Mouse (Mus musculus): ENCODE measurements around the gene Fkbpl. TPM values are rescaled to one million over a fixed set of nuclear protein-coding genes. Genes with fewer than 3 reads are reported as not detected.

Fkbpl gene
- polyA plus RNA-seq, 1 experiment from 2014 or later, result 19.3 TPM

DNA sequence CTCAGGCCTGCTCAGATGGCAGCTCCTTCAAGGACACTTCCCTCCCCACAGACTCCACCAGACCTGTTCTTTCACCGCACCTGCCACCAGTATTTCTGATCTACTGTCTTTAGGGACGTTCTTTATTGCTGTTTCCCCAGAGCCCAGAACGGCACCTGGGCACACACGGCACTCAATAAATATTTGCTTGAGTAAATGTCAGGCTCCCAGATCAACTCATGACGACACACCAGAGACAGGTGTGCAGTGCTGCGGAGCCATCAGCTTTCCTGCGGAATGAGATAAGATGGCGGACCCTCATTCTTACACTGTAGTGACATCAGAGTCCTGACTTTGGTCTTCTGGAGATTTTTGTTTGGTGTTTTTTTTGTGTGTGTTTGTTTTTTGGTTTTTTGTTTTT lies 23.6 kb upstream of the Fkbpl start:
- no peak for ATAC-seq (ENCODE audit: insufficient number of reproducible peaks, low FRiP score, low TSS enrichment, low read depth)
- Histone ChIP-seq H3K4me2 (ENCODE audit: low read depth, severe bottlenecking) (no peak overlapping the region), H3K9ac (ENCODE audit: low read length) (no peak overlapping the region), H3K36me3 (ENCODE audit: control insufficient read depth, insufficient read depth, low read length) (no peaks in the 10 kb centered on the region), H3K4me1 (ENCODE audit: control insufficient read depth, insufficient read depth, low read length) (peaks cover under 1% of the 10 kb centered on the region; the same call in 1 of the 2 replicates), H3K27me3 (ENCODE audit: control insufficient read depth, insufficient read depth, low read length) (no peaks in the 10 kb centered on the region), H3K9me3 (ENCODE audit: control insufficient read depth, low read length) (no peaks in the 10 kb centered on the region), H3K27ac (replicated peaks; ENCODE audit: low read depth, low read length) (no peak overlapping the region), H3K4me3 (ENCODE audit: low read depth, low read length) (no peak overlapping the region)
- 86% methylated on average over 8 of the region's 8 CpGs for WGBS
- no peak for DNase-seq (ENCODE audit: low spot score)

DNA sequence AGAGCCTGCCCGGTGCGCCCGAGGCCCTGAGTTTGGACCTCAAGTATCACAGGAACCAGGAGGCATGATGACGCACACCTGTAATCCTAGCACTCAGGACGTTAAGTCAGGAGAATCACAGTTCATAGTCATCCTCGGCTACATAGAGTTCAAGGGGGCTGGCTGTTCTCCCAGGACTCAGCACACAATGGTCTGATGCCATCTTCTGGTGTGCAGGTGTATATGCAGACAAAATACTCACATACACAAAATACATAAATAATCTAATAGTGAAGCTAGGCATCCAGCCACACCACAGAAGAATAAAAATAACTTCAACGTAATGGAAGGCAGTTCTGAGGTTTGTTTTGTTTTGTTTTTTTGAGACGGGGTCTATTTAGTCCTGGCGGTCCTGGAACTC lies 21.4 kb upstream of the Fkbpl start:
- Histone ChIP-seq H3K27ac (replicated peaks; ENCODE audit: low read depth, low read length) (no peak overlapping the region), H3K9me3 (ENCODE audit: control insufficient read depth, low read length) (no peaks in the 10 kb centered on the region), H3K36me3 (ENCODE audit: control insufficient read depth, insufficient read depth, low read length) (no peaks in the 10 kb centered on the region), H3K27me3 (ENCODE audit: control insufficient read depth, insufficient read depth, low read length) (no peaks in the 10 kb centered on the region), H3K4me3 (ENCODE audit: low read depth, low read length) (no peak overlapping the region), H3K9ac (ENCODE audit: low read length) (no peak overlapping the region), H3K4me2 (ENCODE audit: low read depth, severe bottlenecking) (no peak overlapping the region), H3K4me1 (ENCODE audit: control insufficient read depth, insufficient read depth, low read length) (peaks cover 12% of the 10 kb centered on the region)
- WGBS, result 85% methylated on average over 9 of the region's 9 CpGs
- ATAC-seq (ENCODE audit: insufficient number of reproducible peaks, low FRiP score, low TSS enrichment, low read depth), result no peak
- DNase-seq (ENCODE audit: low spot score), result no peak

- Histone ChIP-seq H3K4me3 (ENCODE audit: low read depth, low read length) (no peak overlapping the region), H3K9ac (ENCODE audit: low read length) (no peak overlapping the region), H3K27ac (replicated peaks; ENCODE audit: low read depth, low read length) (no peak overlapping the region), H3K4me2 (ENCODE audit: low read depth, severe bottlenecking) (no peak overlapping the region), H3K27me3 (ENCODE audit: control insufficient read depth, insufficient read depth, low read length) (peaks cover 4% of the 10 kb centered on the region), H3K36me3 (ENCODE audit: control insufficient read depth, insufficient read depth, low read length) (no peaks in the 10 kb centered on the region), H3K9me3 (ENCODE audit: control insufficient read depth, low read length) (no peaks in the 10 kb centered on the region), H3K4me1 (ENCODE audit: control insufficient read depth, insufficient read depth, low read length) (peaks cover 21% of the 10 kb centered on the region)
- 93% methylated on average over 3 of the region's 3 CpGs for WGBS
- DNase-seq (ENCODE audit: low spot score), result no peak
- no peak for ATAC-seq (ENCODE audit: insufficient number of reproducible peaks, low FRiP score, low TSS enrichment, low read depth)
Measured at GRCm38 (mm10) chr17:34624981-34625380, 19.6 kb upstream of the Fkbpl start.

DNA sequence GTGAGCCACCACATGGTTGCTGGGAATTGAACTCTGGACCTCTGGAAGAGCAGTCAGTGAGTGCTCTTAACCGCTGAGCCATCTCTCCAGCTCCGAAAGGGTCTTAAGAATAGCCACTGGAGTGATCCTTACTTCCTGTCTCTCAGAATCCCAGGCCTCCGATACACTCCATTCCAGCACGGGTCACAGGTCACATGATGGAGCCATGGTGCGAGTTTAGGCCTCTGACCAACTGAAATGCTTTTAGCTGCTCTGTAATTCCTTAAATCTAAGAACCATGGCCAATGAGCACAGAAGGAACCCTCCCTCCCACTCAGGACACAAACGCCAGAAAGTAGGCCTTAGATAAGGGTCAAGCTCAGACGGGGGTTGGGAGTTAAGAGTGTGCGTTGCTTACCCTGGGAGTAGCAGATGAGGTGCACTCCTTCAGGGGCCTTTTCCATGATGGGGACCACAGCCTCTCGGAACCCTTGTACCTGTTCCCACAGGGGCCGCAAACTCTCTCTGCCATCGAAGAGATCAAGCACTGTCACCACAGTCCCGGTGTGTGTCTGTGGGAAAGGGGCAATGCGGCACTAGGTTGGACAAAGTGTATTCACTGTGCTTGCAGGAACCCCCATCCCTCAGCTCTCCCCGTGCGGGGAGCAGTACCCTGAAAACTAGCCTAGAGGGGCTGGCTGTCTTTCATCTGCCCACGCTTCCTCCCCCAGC lies 18.3 kb upstream of the Fkbpl start:
- Histone ChIP-seq H3K4me2 (ENCODE audit: low read depth, severe bottlenecking) (peak overlapping the region; percentile 94), H3K4me1 (ENCODE audit: control insufficient read depth, insufficient read depth, low read length) (peaks cover 28% of the 10 kb centered on the region), H3K27ac (replicated peaks; ENCODE audit: low read depth, low read length) (no peak overlapping the region), H3K9ac (ENCODE audit: low read length) (peak overlapping the region; percentile 71), H3K36me3 (ENCODE audit: control insufficient read depth, insufficient read depth, low read length) (no peaks in the 10 kb centered on the region), H3K4me3 (ENCODE audit: low read depth, low read length) (peak overlapping the region; percentile 82), H3K27me3 (ENCODE audit: control insufficient read depth, insufficient read depth, low read length) (peaks cover 16% of the 10 kb centered on the region), H3K9me3 (ENCODE audit: control insufficient read depth, low read length) (no peaks in the 10 kb centered on the region)
- no peak for ATAC-seq (ENCODE audit: insufficient number of reproducible peaks, low FRiP score, low TSS enrichment, low read depth)
- 55% methylated on average over 16 of the region's 16 CpGs for WGBS
- DNase-seq (ENCODE audit: low spot score), result no peak

- Histone ChIP-seq H3K27ac (replicated peaks; ENCODE audit: low read depth, low read length) (no peak overlapping the region), H3K4me1 (ENCODE audit: control insufficient read depth, insufficient read depth, low read length) (peaks cover 28% of the 10 kb centered on the region), H3K9me3 (ENCODE audit: control insufficient read depth, low read length) (no peaks in the 10 kb centered on the region), H3K36me3 (ENCODE audit: control insufficient read depth, insufficient read depth, low read length) (no peaks in the 10 kb centered on the region), H3K4me2 (ENCODE audit: low read depth, severe bottlenecking) (peak overlapping the region; percentile 94), H3K27me3 (ENCODE audit: control insufficient read depth, insufficient read depth, low read length) (peaks cover 21% of the 10 kb centered on the region), H3K4me3 (ENCODE audit: low read depth, low read length) (peak overlapping the region; percentile 82), H3K9ac (ENCODE audit: low read length) (peak overlapping the region; percentile 71)
- ATAC-seq (ENCODE audit: insufficient number of reproducible peaks, low FRiP score, low TSS enrichment, low read depth) (0 out of 2 replicates have a peak, but pooled peaks have one; percentile 5), DNase-seq (ENCODE audit: low spot score) (peak; percentile 54)
- WGBS, result under 1% methylated on average over 18 of the region's 18 CpGs
Measured at GRCm38 (mm10) chr17:34626773-34627092, 17.8 kb upstream of the Fkbpl start.

GRCm38 (mm10) chr17:34627093-34627942 lies 17.2 kb upstream of the Fkbpl start:
- Histone ChIP-seq H3K4me1 (ENCODE audit: control insufficient read depth, insufficient read depth, low read length) (peaks cover 28% of the 10 kb centered on the region), H3K9me3 (ENCODE audit: control insufficient read depth, low read length) (no peaks in the 10 kb centered on the region), H3K4me2 (ENCODE audit: low read depth, severe bottlenecking) (peak overlapping the region; percentile 94), H3K27me3 (ENCODE audit: control insufficient read depth, insufficient read depth, low read length) (peaks cover 26% of the 10 kb centered on the region), H3K27ac (replicated peaks; ENCODE audit: low read depth, low read length) (peak overlapping the region; percentile 81), H3K4me3 (ENCODE audit: low read depth, low read length) (peak overlapping the region; percentile 82), H3K36me3 (ENCODE audit: control insufficient read depth, insufficient read depth, low read length) (no peaks in the 10 kb centered on the region), H3K9ac (ENCODE audit: low read length) (peak overlapping the region; percentile 71)
- DNase-seq (ENCODE audit: low spot score) (peak; percentile 92), ATAC-seq (ENCODE audit: insufficient number of reproducible peaks, low FRiP score, low TSS enrichment, low read depth) (peak; percentile 68)
- WGBS, result under 1% methylated on average over 45 of the region's 45 CpGs

DNA sequence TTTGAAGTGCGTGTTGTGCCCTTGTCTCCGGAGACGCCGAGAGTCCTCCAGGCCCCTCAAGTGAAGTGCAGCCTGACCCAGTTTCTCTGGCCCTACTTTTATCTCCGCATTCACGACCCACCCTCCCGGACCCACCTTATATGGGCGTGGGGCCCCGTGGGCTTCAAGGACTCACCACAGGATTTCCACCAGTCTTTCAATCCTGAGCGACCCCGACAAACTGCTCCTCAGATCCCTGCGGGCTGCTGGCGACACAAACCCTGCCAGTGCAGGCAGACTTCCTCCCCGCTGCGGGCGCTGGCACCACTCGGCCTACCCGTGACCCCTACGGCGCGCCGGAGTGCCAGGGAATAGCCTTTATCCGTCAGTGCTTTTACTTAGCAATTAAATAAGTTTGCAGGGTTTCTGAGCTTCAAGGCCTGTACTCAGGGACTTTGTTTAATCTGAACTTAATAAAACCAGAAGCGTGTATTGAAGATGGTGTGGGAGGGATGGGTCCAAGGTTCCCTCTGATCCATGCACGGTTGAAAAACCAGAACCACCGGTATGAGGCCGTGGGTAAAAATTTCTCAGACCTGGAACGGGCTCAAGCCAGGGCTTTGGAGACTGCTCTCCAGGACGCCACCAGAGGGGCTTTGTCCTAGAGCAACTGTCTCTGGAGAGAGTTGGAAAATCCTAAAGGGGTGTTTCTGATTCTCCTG lies 16.5 kb upstream of the Fkbpl start, which contains the start of gene Ppt2:
Ppt2 (minus strand) TSS at position 568 of the 701 bp plus-strand sequence.
- no peaks in the 10 kb centered on the region for H3K36me3 ChIP-seq (ENCODE audit: control insufficient read depth, insufficient read depth, low read length)
- no peak for DNase-seq (ENCODE audit: low spot score)
- peaks cover 31% of the 10 kb centered on the region for H3K27me3 ChIP-seq (ENCODE audit: control insufficient read depth, insufficient read depth, low read length)
- H3K4me2 ChIP-seq (ENCODE audit: low read depth, severe bottlenecking), result peak within 1 kb of the TSS; percentile 94
- H3K27ac ChIP-seq (replicated peaks; ENCODE audit: low read depth, low read length), result peak within 1 kb of the TSS; percentile 81
- H3K4me3 ChIP-seq (ENCODE audit: low read depth, low read length), result peak within 1 kb of the TSS; percentile 82
- no peak for ATAC-seq (ENCODE audit: insufficient number of reproducible peaks, low FRiP score, low TSS enrichment, low read depth)
- H3K9me3 ChIP-seq (ENCODE audit: control insufficient read depth, low read length), result no peaks in the 10 kb centered on the region
- WGBS, result 6% methylated on average over 29 of the region's 29 CpGs
- H3K4me1 ChIP-seq (ENCODE audit: control insufficient read depth, insufficient read depth, low read length), result peaks cover 28% of the 10 kb centered on the region
- peak within 1 kb of the TSS; percentile 71 for H3K9ac ChIP-seq (ENCODE audit: low read length)

DNA sequence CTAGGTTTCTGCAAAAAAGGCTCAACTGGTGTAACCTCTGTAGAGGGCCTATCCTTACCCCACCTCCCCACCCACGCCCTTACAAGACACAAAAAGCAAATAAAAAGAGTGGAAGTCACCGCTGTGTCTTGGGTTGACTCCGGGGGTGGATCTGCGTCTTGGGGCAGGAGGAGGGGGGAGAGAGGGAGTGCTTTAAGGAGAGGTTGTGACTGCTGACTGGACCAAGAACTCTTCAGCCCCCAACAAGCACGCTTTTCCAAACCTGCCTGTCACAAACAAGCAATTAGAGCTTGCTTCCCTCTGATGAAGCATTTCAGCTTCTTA lies 16.0 kb upstream of the Fkbpl start:
- H3K36me3 ChIP-seq (ENCODE audit: control insufficient read depth, insufficient read depth, low read length), result no peaks in the 10 kb centered on the region
- DNase-seq (ENCODE audit: low spot score) (no peak), ATAC-seq (ENCODE audit: insufficient number of reproducible peaks, low FRiP score, low TSS enrichment, low read depth) (no peak)
- H3K27ac ChIP-seq (replicated peaks; ENCODE audit: low read depth, low read length), result no peak overlapping the region
- H3K9me3 ChIP-seq (ENCODE audit: control insufficient read depth, low read length), result no peaks in the 10 kb centered on the region
- peaks cover 31% of the 10 kb centered on the region for H3K27me3 ChIP-seq (ENCODE audit: control insufficient read depth, insufficient read depth, low read length)
- H3K4me2 ChIP-seq (ENCODE audit: low read depth, severe bottlenecking), result peak overlapping the region; percentile 94
- peak overlapping the region; percentile 82 for H3K4me3 ChIP-seq (ENCODE audit: low read depth, low read length)
- peaks cover 30% of the 10 kb centered on the region for H3K4me1 ChIP-seq (ENCODE audit: control insufficient read depth, insufficient read depth, low read length)
- WGBS, result 28% methylated on average over 5 of the region's 5 CpGs
- H3K9ac ChIP-seq (ENCODE audit: low read length), result no peak overlapping the region

All from limb, embryonic 11.5 days (tissue).